Mouse (Mus musculus): ENCODE results near the gene Map2k2. TPM values are rescaled to one million over a fixed set of nuclear protein-coding genes. Genes with fewer than 3 reads are reported as not detected.

Map2k2 gene
- total RNA-seq, 2 experiments from 2014 or later: 120 to 133 TPM

Small RNA genes lying within 50 kb of the gene (microRNA-seq; reads per million reads assigned to microRNA genes)
- gene Mir5615-1 (not detected), gene Mir5615-2 (not detected)

Other genes starting within 250 kb of the Map2k2 start
- gene Tmprss9, start 234.1 kb upstream of the Map2k2 start, total RNA-seq (2021): under 1 TPM in 1 of 2 experiments, not detected in 1; 0.32 TPM
- gene Timm13, start 204.9 kb upstream of the Map2k2 start, total RNA-seq (2021): 100 to 1,000 TPM; 120 to 153 TPM
- gene Lmnb2, start 187.7 kb upstream of the Map2k2 start, total RNA-seq (2021): 10 to 100 TPM; 17.6 to 21.2 TPM
- 10 to 100 TPM; 17.4 to 23.9 TPM for gene Gadd45b, start 175.8 kb upstream of the Map2k2 start, total RNA-seq (2021)
- 100 to 1,000 TPM in 1 of 2 experiments, 10 to 100 TPM in 1; 97.9 to 136 TPM for gene Gng7, start 91.0 kb upstream of the Map2k2 start, total RNA-seq (2021)
- 100 to 1,000 TPM; 102 to 111 TPM for gene Diras1, start 80.3 kb upstream of the Map2k2 start, total RNA-seq (2021)
- gene Slc39a3, start 68.5 kb upstream of the Map2k2 start, total RNA-seq (2021): 10 to 100 TPM; 66.9 to 74.2 TPM
- 100 to 1,000 TPM; 169 to 176 TPM for gene Sgta, start 45.7 kb upstream of the Map2k2 start, total RNA-seq (2021)
- 10 to 100 TPM; 47.0 to 49.8 TPM for gene Thop1, start 35.9 kb upstream of the Map2k2 start, total RNA-seq (2021)
- gene Creb3l3, start 7.0 kb upstream of the Map2k2 start, total RNA-seq (2021): under 1 TPM; 0.23 to 0.72 TPM
- 100 to 1,000 TPM; 120 to 133 TPM for gene Zbtb7a, start 29.3 kb downstream of the Map2k2 start, total RNA-seq (2021)
- 10 to 100 TPM; 26.7 to 31.8 TPM for gene Pias4, start 62.0 kb downstream of the Map2k2 start, total RNA-seq (2021)
- gene Eef2, start 70.7 kb downstream of the Map2k2 start, total RNA-seq (2021): 100 to 1,000 TPM; 857 to 954 TPM
- 10 to 100 TPM; 75.0 to 76.4 TPM for gene Dapk3, start 77.1 kb downstream of the Map2k2 start, total RNA-seq (2021)
- not detected for gene 4930442H23Rik, start 77.9 kb downstream of the Map2k2 start, total RNA-seq (2021)
- under 1 TPM in 1 of 2 experiments, not detected in 1; 0.34 TPM for gene Nmrk2, start 96.1 kb downstream of the Map2k2 start, total RNA-seq (2021)
- 100 to 1,000 TPM; 202 to 212 TPM for gene Atcay, start 124.9 kb downstream of the Map2k2 start, total RNA-seq (2021)
- 10 to 100 TPM; 54.9 to 72.9 TPM for gene Zfr2, start 127.2 kb downstream of the Map2k2 start, total RNA-seq (2021)
- gene Matk, start 147.0 kb downstream of the Map2k2 start, total RNA-seq (2021): 100 to 1,000 TPM; 191 to 213 TPM
- 10 to 100 TPM; 43.0 to 48.2 TPM for gene Mrpl54, start 161.0 kb downstream of the Map2k2 start, total RNA-seq (2021)
- 10 to 100 TPM; 30.1 to 39.3 TPM for gene Apba3, start 161.0 kb downstream of the Map2k2 start, total RNA-seq (2021)
- gene Tjp3, start 185.7 kb downstream of the Map2k2 start, total RNA-seq (2021): under 1 TPM in 1 of 2 experiments, not detected in 1; 0.50 TPM
- gene Pip5k1c, start 187.0 kb downstream of the Map2k2 start, total RNA-seq (2021): 100 to 1,000 TPM; 419 to 450 TPM
- gene Cactin, start 215.2 kb downstream of the Map2k2 start, total RNA-seq (2021): 10 to 100 TPM; 29.7 to 31.7 TPM
- gene Tbxa2r, start 222.8 kb downstream of the Map2k2 start, total RNA-seq (2021): under 1 TPM; 0.45 to 0.99 TPM
- 1 to 10 TPM; 1.4 to 1.8 TPM for gene Gipc3, start 237.4 kb downstream of the Map2k2 start, total RNA-seq (2021)
- 10 to 100 TPM; 27.0 to 35.5 TPM for gene Hmg20b, start 244.6 kb downstream of the Map2k2 start, total RNA-seq (2021)

Data from left cerebral cortex, postnatal 36 days (tissue).